Mouse (Mus musculus) heart, embryonic 11.5 days (tissue): ENCODE data around the gene Ttpal. TPM values are rescaled to one million over a fixed set of nuclear protein-coding genes. Genes with fewer than 3 reads are reported as not detected.
A peak's percentile ranks its signal among the peaks of the same experiment; 100 is the strongest.

Experiments
- ATAC-seq: fragments of 200-750 bp; cut with Nextera tagmentation; replicated peaks from 2 replicates; pipeline ENCODE4 v1.8.0; 2017; ENCODE audit warnings: moderate library complexity; ENCODE audit not compliant: insufficient number of reproducible peaks, low FRiP score, low TSS enrichment
- H3K27ac ChIP-seq: fragments of 300-500 bp; sonication (generic); 2 replicates; pipeline ENCODE4 v1.5.1; 2014; ENCODE audit warnings: mild to moderate bottlenecking, low read depth, low read length
- H3K27me3 ChIP-seq: fragments of 300-500 bp; sonication (generic); 2 replicates; pipeline ENCODE4 v1.6.1; 2014; ENCODE audit warnings: mild to moderate bottlenecking, low read length, mixed read lengths; ENCODE audit not compliant: control insufficient read depth, insufficient read depth
- H3K36me3 ChIP-seq: fragments of 300-500 bp; sonication (generic); 2 replicates; pipeline ENCODE4 v1.6.1; 2014; ENCODE audit warnings: mild to moderate bottlenecking, low read length, moderate library complexity, mixed read lengths; ENCODE audit not compliant: control insufficient read depth, insufficient read depth
- H3K4me1 ChIP-seq: fragments of 300-500 bp; sonication (generic); 2 replicates; pipeline ENCODE4 v1.6.1; 2014; ENCODE audit warnings: low read length; ENCODE audit not compliant: control insufficient read depth, insufficient read depth
- H3K4me2 ChIP-seq: fragments of 300-500 bp; sonication (generic); 2 replicates; pipeline ENCODE4 v1.6.1; 2014; ENCODE audit warnings: mild to moderate bottlenecking, moderate library complexity
- H3K4me3 ChIP-seq: fragments of 300-500 bp; sonication (generic); 2 replicates; pipeline ENCODE4 v1.5.1; 2014; ENCODE audit warnings: low read depth, low read length
- H3K9ac ChIP-seq: fragments of 300-500 bp; sonication (generic); 2 replicates; pipeline ENCODE4 v1.6.1; 2014; ENCODE audit warnings: mild to moderate bottlenecking, low read depth, low read length, moderate library complexity
- H3K9me3 ChIP-seq: fragments of 300-500 bp; sonication (generic); replicated peaks from 2 replicates; pipeline ENCODE4 v1.6.1; 2016; ENCODE audit warnings: low read length; ENCODE audit not compliant: control insufficient read depth
- WGBS: fragments of 180-500 bp; shearing (Covaris S2); extraction: QIAGEN DNeasy Blood & Tissue Kit; methylation state at CpG from one replicate; pipeline ENCODE4 v1.1.7; 2014; ENCODE audit not compliant: insufficient replicate concordance; 5-methylcytosine and 5-hydroxymethylcytosine counted together
- polyA plus RNA-seq: library from polyadenylated mRNA; unstranded; fragments of >200 nt; fragmentation: Nextera tagmentation; extraction: Ambion mirVana; gene quantifications from 2 replicates; pipeline ENCODE4 v1.2.1, GENCODE M21; 2014

Ttpal gene
- polyA plus RNA-seq, 1 experiment from 2014 or later: 28.2 TPM

GRCm38 (mm10) chr2:163657486-163657885 lies 55.4 kb downstream of the Ttpal start:
- Histone ChIP-seq H3K27me3 (no peaks in the 10 kb centered on the region), H3K4me1 (peaks cover 11% of the 10 kb centered on the region; the same call in 1 of the 2 replicates), H3K9me3 (no peaks in the 10 kb centered on the region), H3K9ac (no peak overlapping the region), H3K4me3 (no peak overlapping the region), H3K4me2 (no peak overlapping the region), H3K27ac (no peak overlapping the region), H3K36me3 (no peaks in the 10 kb centered on the region)
- WGBS: 86% methylated on average over 2 of the region's 2 CpGs
- ATAC-seq: no peak

GRCm38 (mm10) chr2:163657975-163658886 lies 56.1 kb downstream of the Ttpal start, which contains the start of gene Pkig:
TSS of gene Pkig (plus strand) at chr2:163658386.
- H3K27ac ChIP-seq: peak within 1 kb of the TSS; percentile 68
- H3K4me1 ChIP-seq: peaks cover 11% of the 10 kb centered on the region; the same call in 1 of the 2 replicates
- no peaks in the 10 kb centered on the region for H3K9me3 ChIP-seq
- H3K9ac ChIP-seq: peak within 1 kb of the TSS; percentile 78
- peak within 1 kb of the TSS; percentile 65 for H3K4me2 ChIP-seq
- H3K36me3 ChIP-seq: no peaks in the 10 kb centered on the region
- WGBS: under 1% methylated on average over 69 of the region's 71 CpGs
- H3K4me3 ChIP-seq: peak within 1 kb of the TSS; percentile 61
- no peaks in the 10 kb centered on the region for H3K27me3 ChIP-seq
- peak; percentile 86 for ATAC-seq

DNA sequence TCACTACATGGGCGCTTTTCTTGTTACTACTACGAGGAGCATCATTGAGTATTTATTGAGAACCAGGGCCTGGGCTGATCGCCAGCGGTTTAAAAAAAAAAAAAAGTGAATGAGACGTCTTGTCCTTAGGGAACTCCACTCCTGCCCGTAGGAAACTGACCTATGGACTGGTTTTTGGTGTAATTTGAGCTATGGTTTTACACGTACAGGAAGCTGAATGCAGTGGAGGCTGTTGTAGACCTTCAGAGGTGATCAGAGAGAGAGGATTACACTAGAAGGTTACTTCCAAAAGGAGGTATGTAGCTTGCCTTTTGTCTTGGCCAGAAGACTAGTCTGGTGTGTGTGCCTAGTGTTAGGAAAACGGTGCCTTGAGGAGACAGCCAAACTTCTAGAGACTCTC lies 56.8 kb downstream of the Ttpal start:
- H3K27me3 ChIP-seq: no peaks in the 10 kb centered on the region
- H3K4me1 ChIP-seq: peaks cover 11% of the 10 kb centered on the region; the same call in 1 of the 2 replicates
- H3K9me3 ChIP-seq: no peaks in the 10 kb centered on the region
- peak overlapping the region; percentile 68; the same call in 1 of the 2 replicates for H3K27ac ChIP-seq
- ATAC-seq: no peak
- H3K4me3 ChIP-seq: peak overlapping the region; percentile 61
- WGBS: 1% methylated on average over 8 of the region's 8 CpGs
- no peaks in the 10 kb centered on the region for H3K36me3 ChIP-seq
- peak overlapping the region; percentile 78 for H3K9ac ChIP-seq
- H3K4me2 ChIP-seq: peak overlapping the region; percentile 65

GRCm38 (mm10) chr2:163659431-163659830 lies 57.3 kb downstream of the Ttpal start:
- 75% methylated on average over 12 of the region's 12 CpGs for WGBS
- ATAC-seq: no peak
- H3K4me3 ChIP-seq: peak overlapping the region; percentile 61
- H3K27me3 ChIP-seq: no peaks in the 10 kb centered on the region
- H3K4me1 ChIP-seq: peaks cover 11% of the 10 kb centered on the region; the same call in 1 of the 2 replicates
- peak overlapping the region; percentile 68; the same call in 1 of the 2 replicates for H3K27ac ChIP-seq
- H3K36me3 ChIP-seq: no peaks in the 10 kb centered on the region
- H3K9ac ChIP-seq: peak overlapping the region; percentile 78
- H3K9me3 ChIP-seq: no peaks in the 10 kb centered on the region
- H3K4me2 ChIP-seq: peak overlapping the region; percentile 65

DNA sequence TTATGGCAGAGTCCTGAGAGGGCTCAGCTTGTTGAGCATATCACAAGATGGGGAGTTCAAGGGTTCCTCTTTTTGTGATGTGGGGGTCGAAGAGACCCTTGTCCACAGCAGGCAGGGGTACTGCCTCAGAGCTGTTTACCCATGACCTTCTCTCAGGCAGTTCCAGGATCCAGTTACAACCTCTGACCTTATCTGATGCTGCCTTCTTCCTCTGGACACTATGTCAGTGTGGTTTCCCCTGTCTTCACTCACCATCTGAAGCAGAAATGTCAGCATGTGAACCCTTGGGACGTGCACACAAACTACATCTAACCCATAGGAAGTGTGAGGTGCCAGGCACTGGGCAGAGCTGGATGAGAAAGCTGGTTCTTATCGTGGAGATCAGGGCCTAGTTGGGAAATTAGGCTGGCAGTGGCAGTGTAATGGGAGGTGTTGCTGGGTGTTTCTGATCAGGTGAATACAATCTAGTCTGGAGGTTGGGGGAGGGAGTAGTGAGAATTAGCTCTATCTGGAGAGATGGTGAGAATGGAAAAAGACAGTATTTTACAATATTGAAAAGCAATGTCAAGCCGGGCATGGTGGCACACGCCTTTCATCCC lies 58.1 kb downstream of the Ttpal start:
- H3K36me3 ChIP-seq: no peaks in the 10 kb centered on the region
- H3K4me1 ChIP-seq: peaks cover 14% of the 10 kb centered on the region; the same call in 1 of the 2 replicates
- H3K27me3 ChIP-seq: no peaks in the 10 kb centered on the region
- no peak overlapping the region for H3K9ac ChIP-seq
- H3K9me3 ChIP-seq: no peaks in the 10 kb centered on the region
- no peak overlapping the region for H3K27ac ChIP-seq
- WGBS: 73% methylated on average over 5 of the region's 5 CpGs
- H3K4me3 ChIP-seq: no peak overlapping the region
- H3K4me2 ChIP-seq: no peak overlapping the region
- no peak for ATAC-seq

DNA sequence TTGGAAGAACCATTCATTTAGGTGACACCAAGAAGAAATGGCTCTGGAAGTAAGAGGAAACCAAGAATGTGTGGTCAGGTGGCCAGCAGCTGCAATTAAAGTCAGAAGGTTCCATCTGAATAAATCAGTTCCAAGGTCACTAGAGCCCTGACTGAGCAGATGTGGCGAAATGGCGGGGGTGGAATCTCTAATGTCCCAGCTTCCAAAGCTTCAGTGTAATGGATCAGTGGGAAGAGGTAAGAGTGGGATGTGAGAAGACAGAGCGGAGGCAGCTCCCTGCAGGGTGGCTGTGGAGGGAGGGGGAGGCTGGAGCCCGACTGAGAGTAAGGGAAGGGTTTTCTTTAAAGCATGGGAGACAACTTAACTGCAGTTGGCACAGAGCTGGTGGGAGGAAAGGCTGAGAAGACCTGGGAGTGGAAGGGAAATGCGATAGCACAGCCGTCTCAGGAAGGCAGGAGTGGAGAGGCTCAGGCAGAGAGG lies 59.3 kb downstream of the Ttpal start:
- no peaks in the 10 kb centered on the region for H3K9me3 ChIP-seq
- H3K36me3 ChIP-seq: no peaks in the 10 kb centered on the region
- H3K4me1 ChIP-seq: peaks cover 14% of the 10 kb centered on the region; the same call in 1 of the 2 replicates
- 65% methylated on average over 6 of the region's 6 CpGs for WGBS
- no peak overlapping the region for H3K4me2 ChIP-seq
- peak overlapping the region; percentile 28; the same call in 1 of the 2 replicates for H3K9ac ChIP-seq
- ATAC-seq: no peak
- H3K27ac ChIP-seq: 0 out of 2 replicates have a peak overlapping the region, but pooled peaks have one; percentile 42
- H3K27me3 ChIP-seq: no peaks in the 10 kb centered on the region
- no peak overlapping the region for H3K4me3 ChIP-seq

GRCm38 (mm10) chr2:163662076-163662475 lies 60.0 kb downstream of the Ttpal start:
- ATAC-seq: no peak
- Histone ChIP-seq H3K9me3 (no peaks in the 10 kb centered on the region), H3K4me3 (no peak overlapping the region), H3K36me3 (no peaks in the 10 kb centered on the region), H3K4me2 (no peak overlapping the region), H3K27ac (no peak overlapping the region), H3K27me3 (no peaks in the 10 kb centered on the region), H3K9ac (no peak overlapping the region), H3K4me1 (peaks cover 14% of the 10 kb centered on the region; the same call in 1 of the 2 replicates)
- 92% methylated on average over 5 of the region's 5 CpGs for WGBS

GRCm38 (mm10) chr2:163662698-163663221 lies 60.6 kb downstream of the Ttpal start:
- Histone ChIP-seq H3K36me3 (no peaks in the 10 kb centered on the region), H3K9ac (no peak overlapping the region), H3K27ac (no peak overlapping the region), H3K4me1 (peaks cover 14% of the 10 kb centered on the region; the same call in 1 of the 2 replicates), H3K4me3 (no peak overlapping the region), H3K4me2 (no peak overlapping the region), H3K9me3 (no peaks in the 10 kb centered on the region), H3K27me3 (no peaks in the 10 kb centered on the region)
- WGBS: 60% methylated on average over 2 of the region's 2 CpGs
- no peak for ATAC-seq
